Comparison of ENCODE assay signal across 7 mouse cellular contexts in genomic region chr2:32130435-32130834, GRCm38 (mm10). TPM values are rescaled to one million over a fixed set of nuclear protein-coding genes. Genes with fewer than 3 reads are reported as not detected.
DNase-seq lines count a peak whose midpoint lies in the region; ATAC-seq lines count a peak whose summit lies in the region.

No protein-coding gene starts in this region.

- H3K36me3 ChIP-seq in megakaryocyte, embryonic 14.5 days (replicated peaks; ENCODE audit: low read length): no peaks in the 10 kb centered on the region
- H3K36me3 ChIP-seq in embryonic facial prominence, embryonic 13.5 days: no peaks in the 10 kb centered on the region
- no peaks in the 10 kb centered on the region for H3K36me3 ChIP-seq in liver, embryonic 15.5 days (replicated peaks)

- peak; percentile 85 for DNase-seq in NIH3T3 (ENCODE audit: low read depth)
- peak; percentile 48 for DNase-seq in right cerebral cortex, postnatal 25 days

- no peak overlapping the region for H3K9ac ChIP-seq in embryonic facial prominence, embryonic 13.5 days
- peak overlapping the region; percentile 48 for H3K9ac ChIP-seq in liver, embryonic 15.5 days

- H3K27me3 ChIP-seq in megakaryocyte, embryonic 14.5 days (replicated peaks): no peaks in the 10 kb centered on the region
- H3K27me3 ChIP-seq in embryonic facial prominence, embryonic 13.5 days: peaks cover 3% of the 10 kb centered on the region; the same call in 1 of the 2 replicates
- H3K27me3 ChIP-seq in liver, embryonic 15.5 days: no peaks in the 10 kb centered on the region

- H3K4me3 ChIP-seq in megakaryocyte, embryonic 14.5 days (replicated peaks): peak overlapping the region; percentile 75
- no peak overlapping the region for H3K4me3 ChIP-seq in embryonic facial prominence, embryonic 13.5 days
- H3K4me3 ChIP-seq in liver, embryonic 15.5 days (replicated peaks): no peak overlapping the region

- H3K9me3 ChIP-seq in megakaryocyte, embryonic 14.5 days: no peaks in the 10 kb centered on the region
- H3K9me3 ChIP-seq in embryonic facial prominence, embryonic 13.5 days: no peaks in the 10 kb centered on the region
- H3K9me3 ChIP-seq in liver, embryonic 15.5 days (replicated peaks): no peaks in the 10 kb centered on the region

- ATAC-seq in megakaryocyte, adult 5-6 weeks (ENCODE audit: poor library complexity, severe bottlenecking): no peak
- no peak for ATAC-seq in embryonic facial prominence, embryonic 13.5 days (ENCODE audit: insufficient number of reproducible peaks, insufficient read depth, low FRiP score, low TSS enrichment, low read depth)
- peak; percentile 64 for ATAC-seq in inflammation-experienced regulatory T-cells, adult 6 months
- ATAC-seq in liver, embryonic 15.5 days (ENCODE audit: insufficient read depth): no peak

- H3K4me1 ChIP-seq in megakaryocyte, embryonic 14.5 days: peaks cover 91% of the 10 kb centered on the region
- no peaks in the 10 kb centered on the region for H3K4me1 ChIP-seq in embryonic facial prominence, embryonic 13.5 days
- H3K4me1 ChIP-seq in liver, embryonic 15.5 days (replicated peaks): peaks cover 85% of the 10 kb centered on the region

- 0 out of 2 replicates have a peak overlapping the region, but pooled peaks have one; percentile 14 for H3K4me2 ChIP-seq in embryonic facial prominence, embryonic 13.5 days
- peak overlapping the region; percentile 42 for H3K4me2 ChIP-seq in liver, embryonic 15.5 days

- WGBS in embryonic facial prominence, embryonic 13.5 days: 33% methylated on average over 6 of the region's 6 CpGs
- WGBS in liver, embryonic 15.5 days (ENCODE audit: insufficient replicate concordance): 30% methylated on average over 6 of the region's 6 CpGs

- no peak overlapping the region for H3K27ac ChIP-seq in embryonic facial prominence, embryonic 13.5 days
- peak overlapping the region; percentile 100 for H3K27ac ChIP-seq in liver, embryonic 15.5 days (replicated peaks)

RNA-seq across cellular contexts. Expression of gene Prrc2b, which starts 20.4 kb away (rescaled TPM):
- 20.7 and 115 TPM in 2 replicates for polyA plus RNA-seq in megakaryocyte, embryonic 14.5 days (2012; ENCODE audit: insufficient read depth, low replicate concordance)
- 26.9 and 27.2 TPM in 2 replicates for total RNA-seq in megakaryocyte, adult 5-6 weeks (2015)
- total RNA-seq in megakaryocyte, adult 5-6 weeks (2017): 11.5 and 13.9 TPM in 2 replicates
- polyA plus RNA-seq in embryonic facial prominence, embryonic 13.5 days (2015; fragmentation: Nextera tagmentation; extraction: Ambion mirVana): 44.8 and 57.7 TPM in 2 replicates
- polyA plus RNA-seq in inflammation-experienced regulatory T-cells, adult 6 months (2017; shearing (Covaris generic)): 10 to 100 TPM; 33.6 to 40.3 (median 35.2) TPM
- polyA plus RNA-seq in liver, embryonic 15.5 days (2015; fragmentation: Nextera tagmentation; extraction: Ambion mirVana): 8.3 and 9.6 TPM in 2 replicates

RNA-seq across cellular contexts. Expression of gene Plpp7, which starts 35.1 kb away (rescaled TPM):
- 3.3 and 17.4 TPM in 2 replicates for polyA plus RNA-seq in megakaryocyte, embryonic 14.5 days (2012; ENCODE audit: insufficient read depth, low replicate concordance)
- total RNA-seq in megakaryocyte, adult 5-6 weeks (2015): 0.14 and 0.33 TPM in 2 replicates
- total RNA-seq in megakaryocyte, adult 5-6 weeks (2017): 0.24 and 1.2 TPM in 2 replicates
- 5.7 and 6.2 TPM in 2 replicates for polyA plus RNA-seq in embryonic facial prominence, embryonic 13.5 days (2015; fragmentation: Nextera tagmentation; extraction: Ambion mirVana)
- polyA plus RNA-seq in inflammation-experienced regulatory T-cells, adult 6 months (2017; shearing (Covaris generic)): not detected
- 1.9 and 2.0 TPM in 2 replicates for polyA plus RNA-seq in liver, embryonic 15.5 days (2015; fragmentation: Nextera tagmentation; extraction: Ambion mirVana)

RNA-seq across cellular contexts. Expression of gene Fam78a, which starts 45.8 kb away (rescaled TPM):
- 43.5 and 60.3 TPM in 2 replicates for polyA plus RNA-seq in megakaryocyte, embryonic 14.5 days (2012; ENCODE audit: insufficient read depth, low replicate concordance)
- 14.4 and 14.7 TPM in 2 replicates for total RNA-seq in megakaryocyte, adult 5-6 weeks (2015)
- 11.7 and 13.1 TPM in 2 replicates for total RNA-seq in megakaryocyte, adult 5-6 weeks (2017)
- 1.9 and 2.1 TPM in 2 replicates for polyA plus RNA-seq in embryonic facial prominence, embryonic 13.5 days (2015; fragmentation: Nextera tagmentation; extraction: Ambion mirVana)
- 10 to 100 TPM; 21.3 to 26.7 (median 22.5) TPM for polyA plus RNA-seq in inflammation-experienced regulatory T-cells, adult 6 months (2017; shearing (Covaris generic))
- polyA plus RNA-seq in liver, embryonic 15.5 days (2015; fragmentation: Nextera tagmentation; extraction: Ambion mirVana): 11.4 TPM in 2 replicates
